9 mouse cellular contexts compared by ENCODE assay signal in the genomic region with DNA sequence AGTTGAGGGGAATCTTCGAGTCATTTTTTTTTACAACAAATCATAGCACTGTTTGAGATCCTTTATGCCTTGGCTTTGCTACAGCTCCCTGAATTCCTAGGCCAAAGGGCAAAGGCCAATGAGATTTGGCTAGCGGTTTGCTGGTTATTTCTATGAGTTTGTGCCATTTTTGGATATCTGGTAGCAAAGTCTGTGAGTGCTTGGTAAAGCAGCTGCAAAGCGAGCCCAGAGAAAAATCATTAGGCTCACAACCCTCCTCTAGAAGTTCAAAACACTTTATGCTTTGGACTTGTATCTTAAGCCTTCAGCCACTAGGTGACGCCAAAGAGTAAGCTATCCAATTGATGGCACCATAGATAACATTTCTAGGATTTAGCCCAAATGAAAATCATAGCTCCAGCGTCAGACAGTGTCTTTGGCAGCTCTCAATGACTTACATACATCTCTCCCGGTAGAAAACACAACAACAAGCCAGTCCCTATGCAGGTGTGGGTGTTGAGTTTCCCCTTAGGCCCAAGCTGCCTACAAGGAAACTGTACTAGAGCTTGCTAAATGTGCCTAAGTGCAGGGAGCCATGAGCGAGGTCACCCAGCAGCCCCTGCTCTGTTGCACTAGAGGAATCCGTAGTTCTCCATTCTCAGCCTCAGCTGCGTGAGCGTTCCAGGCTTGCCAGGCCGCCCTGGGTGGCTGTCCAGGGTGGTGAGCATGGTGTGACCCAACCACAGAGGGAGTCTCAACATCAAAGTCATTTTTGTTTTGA.
A peak's percentile ranks its signal among the peaks of the same experiment; 100 is the strongest.
DNase-seq lines count a peak whose midpoint lies in the region; ATAC-seq and TF ChIP-seq lines count a peak whose summit lies in the region.
"Had no signal": no experiment of that assay in that cellular context is flagged by ENCODE, and none has a peak within 500 bp of the region (broad histone marks: within the 10 kb centered on the region; RNA-seq: fewer than 3 reads in every experiment).

No protein-coding gene starts in this region.

- H3K27me3 ChIP-seq in kidney, postnatal 0 days (ENCODE audit: insufficient read depth, low read length), result no peaks in the 10 kb centered on the region
- no peaks in the 10 kb centered on the region for H3K27me3 ChIP-seq in kidney, embryonic 15.5 days
- H3K27me3 ChIP-seq in hindbrain, embryonic 16.5 days (replicated peaks; ENCODE audit: control insufficient read depth, insufficient read depth, low read length), result no peaks in the 10 kb centered on the region; the same call in 1 of the 2 replicates
- H3K27me3 ChIP-seq in limb, embryonic 10.5 days (ENCODE audit: low read depth, poor library complexity, severe bottlenecking), result no peaks in the 10 kb centered on the region
- H3K27me3 ChIP-seq: megakaryocyte, embryonic 14.5 days had no signal

- H3K36me3 ChIP-seq in kidney, postnatal 0 days (ENCODE audit: insufficient read depth, low read length), result no peaks in the 10 kb centered on the region
- no peaks in the 10 kb centered on the region for H3K36me3 ChIP-seq in kidney, embryonic 15.5 days
- H3K36me3 ChIP-seq in hindbrain, embryonic 16.5 days (ENCODE audit: control insufficient read depth, insufficient read depth, low read length), result no peaks in the 10 kb centered on the region
- no peaks in the 10 kb centered on the region for H3K36me3 ChIP-seq in limb, embryonic 10.5 days

- no peak overlapping the region for H3K4me2 ChIP-seq in kidney, postnatal 0 days (ENCODE audit: low read length)
- no peak overlapping the region for H3K4me2 ChIP-seq in kidney, embryonic 15.5 days
- H3K4me2 ChIP-seq in hindbrain, embryonic 16.5 days (ENCODE audit: low read length), result no peak overlapping the region

- WGBS in kidney, postnatal 0 days, result 42% methylated on average over 11 of the region's 11 CpGs
- 33% methylated on average over 11 of the region's 11 CpGs for WGBS in kidney, embryonic 15.5 days
- 45% methylated on average over 11 of the region's 11 CpGs for WGBS in hindbrain, embryonic 16.5 days
- 43% methylated on average over 11 of the region's 11 CpGs for WGBS in limb, embryonic 10.5 days

- no peak overlapping the region for H3K4me3 ChIP-seq in kidney, postnatal 0 days (replicated peaks; ENCODE audit: low read depth, low read length)
- H3K4me3 ChIP-seq in kidney, embryonic 15.5 days (replicated peaks), result no peak overlapping the region
- H3K4me3 ChIP-seq in hindbrain, embryonic 16.5 days (ENCODE audit: low read length), result no peak overlapping the region
- no peak overlapping the region for H3K4me3 ChIP-seq in limb, embryonic 10.5 days
- H3K4me3 ChIP-seq: megakaryocyte, embryonic 14.5 days had no signal

- DNase-seq in kidney, postnatal 0 days (ENCODE audit: low spot score), result peak; percentile 52
- peak; percentile 26 to 29 for DNase-seq in adrenal gland, adult 18-20 months (ENCODE audit: low spot score in 2 of 2)
- DNase-seq in embryo, embryonic 11 days, result peak; percentile 77
- DNase-seq in limb, embryonic 10.5 days (ENCODE audit: low spot score), result peak; percentile 40
- DNase-seq in right cerebral cortex, postnatal 10 days (ENCODE audit: low spot score in 2 of 2), result peak; percentile 81 to 83

- peak; percentile 78 for TF ChIP-seq CTCF in kidney, postnatal 0 days (IDR thresholded peaks at IDR 0.05; ENCODE audit: low read depth)

- H3K27ac ChIP-seq in kidney, postnatal 0 days, result no peak overlapping the region
- no peak overlapping the region for H3K27ac ChIP-seq in kidney, embryonic 15.5 days
- no peak overlapping the region for H3K27ac ChIP-seq in hindbrain, embryonic 16.5 days (ENCODE audit: low read depth, low read length)
- no peak overlapping the region for H3K27ac ChIP-seq in limb, embryonic 10.5 days

- H3K4me1 ChIP-seq in kidney, postnatal 0 days (replicated peaks; ENCODE audit: insufficient read depth, low read length), result no peaks in the 10 kb centered on the region
- H3K4me1 ChIP-seq in kidney, embryonic 15.5 days, result no peaks in the 10 kb centered on the region
- no peaks in the 10 kb centered on the region for H3K4me1 ChIP-seq in hindbrain, embryonic 16.5 days (ENCODE audit: control insufficient read depth, insufficient read depth, low read depth, low read length)
- H3K4me1 ChIP-seq in limb, embryonic 10.5 days, result no peaks in the 10 kb centered on the region
- H3K4me1 ChIP-seq: megakaryocyte, embryonic 14.5 days had no signal

- H3K9ac ChIP-seq in kidney, postnatal 0 days (ENCODE audit: low read depth, low read length), result no peak overlapping the region
- no peak overlapping the region for H3K9ac ChIP-seq in kidney, embryonic 15.5 days
- no peak overlapping the region for H3K9ac ChIP-seq in hindbrain, embryonic 16.5 days (ENCODE audit: low read depth, low read length)

- no peak for ATAC-seq in kidney, postnatal 0 days (replicated peaks; ENCODE audit: low FRiP score, low read depth)
- no peak for ATAC-seq in kidney, embryonic 15.5 days (replicated peaks; ENCODE audit: low FRiP score)
- ATAC-seq in hindbrain, embryonic 16.5 days, result peak; percentile 73
- ATAC-seq in megakaryocyte, adult 5-6 weeks (ENCODE audit: poor library complexity, severe bottlenecking), result no peak

- no peaks in the 10 kb centered on the region for H3K9me3 ChIP-seq in kidney, postnatal 0 days (replicated peaks; ENCODE audit: low read length)
- no peaks in the 10 kb centered on the region for H3K9me3 ChIP-seq in kidney, embryonic 15.5 days (replicated peaks)
- no peaks in the 10 kb centered on the region for H3K9me3 ChIP-seq in hindbrain, embryonic 16.5 days (ENCODE audit: control insufficient read depth, low read length)
- no peaks in the 10 kb centered on the region for H3K9me3 ChIP-seq in limb, embryonic 10.5 days (replicated peaks)
- H3K9me3 ChIP-seq: megakaryocyte, embryonic 14.5 days had no signal

Comparison
In these comparisons a context has a peak if more than half of its experiments do, and no peak if none do; other contexts are left out.
1. DNase-seq: peak in every context shown above with its lines; median percentile 82 in right cerebral cortex, postnatal 10 days; 77 in embryo, embryonic 11 days; 52 in kidney, postnatal 0 days; 40 in limb, embryonic 10.5 days; 28 in adrenal gland, adult 18-20 months.